In genomic region chr8:120630031-120630430, GRCm38 (mm10) we compare ENCODE assay signal across 23 mouse cellular contexts. TPM values are rescaled to one million over a fixed set of nuclear protein-coding genes. Genes with fewer than 3 reads are reported as not detected.
DNase-seq lines count a peak whose midpoint lies in the region; ATAC-seq lines count a peak whose summit lies in the region.
"Had no signal": no experiment of that assay in that cellular context is flagged by ENCODE, and none has a peak within 500 bp of the region (broad histone marks: within the 10 kb centered on the region; RNA-seq: fewer than 3 reads in every experiment).

No protein-coding gene starts in this region.

- H3K9me3 ChIP-seq in hindbrain, embryonic 10.5 days, result peaks cover 3% of the 10 kb centered on the region; the same call in 1 of the 2 replicates
- H3K9me3 ChIP-seq in hindbrain, embryonic 13.5 days, result no peaks in the 10 kb centered on the region
- H3K9me3 ChIP-seq in lung, embryonic 16.5 days (ENCODE audit: control insufficient read depth, low read length), result peaks cover 3% of the 10 kb centered on the region; the same call in 1 of the 2 replicates
- H3K9me3 ChIP-seq: embryonic facial prominence, embryonic 13.5 days; forebrain, embryonic 12.5 days; heart, embryonic 13.5 days; hindbrain, embryonic 12.5 days had no signal

- H3K4me3 ChIP-seq in hindbrain, embryonic 10.5 days, result no peak overlapping the region
- no peak overlapping the region for H3K4me3 ChIP-seq in hindbrain, embryonic 13.5 days
- no peak overlapping the region for H3K4me3 ChIP-seq in lung, embryonic 16.5 days (ENCODE audit: low read length)
- H3K4me3 ChIP-seq: embryonic facial prominence, embryonic 13.5 days; forebrain, embryonic 12.5 days; heart, embryonic 13.5 days; hindbrain, embryonic 12.5 days had no signal

- H3K36me3 ChIP-seq in hindbrain, embryonic 10.5 days, result no peaks in the 10 kb centered on the region
- H3K36me3 ChIP-seq in hindbrain, embryonic 13.5 days, result no peaks in the 10 kb centered on the region
- H3K36me3 ChIP-seq in lung, embryonic 16.5 days (ENCODE audit: control insufficient read depth, insufficient read depth, low read length), result no peaks in the 10 kb centered on the region
- H3K36me3 ChIP-seq: embryonic facial prominence, embryonic 13.5 days; forebrain, embryonic 12.5 days; heart, embryonic 13.5 days; hindbrain, embryonic 12.5 days had no signal

- H3K27me3 ChIP-seq in hindbrain, embryonic 10.5 days (ENCODE audit: insufficient read depth, poor library complexity, severe bottlenecking), result peaks cover 49% of the 10 kb centered on the region
- peaks cover 39% of the 10 kb centered on the region for H3K27me3 ChIP-seq in hindbrain, embryonic 13.5 days
- peaks cover 6% of the 10 kb centered on the region; the same call in 1 of the 2 replicates for H3K27me3 ChIP-seq in lung, embryonic 16.5 days (ENCODE audit: control insufficient read depth, insufficient read depth, low read depth, low read length)

- peak overlapping the region; percentile 2; the same call in 1 of the 2 replicates for H3K27ac ChIP-seq in hindbrain, embryonic 10.5 days
- H3K27ac ChIP-seq in hindbrain, embryonic 13.5 days, result no peak overlapping the region
- H3K27ac ChIP-seq in lung, embryonic 16.5 days (ENCODE audit: low read length), result peak overlapping the region; percentile 15
- H3K27ac ChIP-seq: embryonic facial prominence, embryonic 13.5 days; forebrain, embryonic 12.5 days; heart, embryonic 13.5 days; hindbrain, embryonic 12.5 days; hindbrain, postnatal 0 days had no signal

- ATAC-seq in hindbrain, embryonic 13.5 days (ENCODE audit: low FRiP score), result no peak
- ATAC-seq in lung, embryonic 16.5 days (ENCODE audit: low read depth), result peak; percentile 50
- ATAC-seq: activated CD4-positive, CD25-positive, alpha-beta regulatory T cell, adult 4 months; forebrain, embryonic 16.5 days; hindbrain, postnatal 0 days had no signal

- H3K4me2 ChIP-seq in hindbrain, embryonic 13.5 days, result no peak overlapping the region
- H3K4me2 ChIP-seq in lung, embryonic 16.5 days (ENCODE audit: low read depth, low read length), result no peak overlapping the region
- H3K4me2 ChIP-seq: embryonic facial prominence, embryonic 13.5 days; forebrain, embryonic 12.5 days; heart, embryonic 13.5 days; hindbrain, embryonic 12.5 days had no signal

- peaks cover 42% of the 10 kb centered on the region for H3K4me1 ChIP-seq in hindbrain, embryonic 10.5 days (replicated peaks)
- H3K4me1 ChIP-seq in hindbrain, embryonic 13.5 days (replicated peaks), result peaks cover 20% of the 10 kb centered on the region
- peaks cover 6% of the 10 kb centered on the region for H3K4me1 ChIP-seq in lung, embryonic 16.5 days (replicated peaks; ENCODE audit: control insufficient read depth, insufficient read depth, low read length)

- no peak for DNase-seq in hindbrain, embryonic 10.5 days (ENCODE audit: low spot score)
- no peak for DNase-seq in lung, postnatal 36 days
- DNase-seq in ZHBTc4 (ENCODE audit: low read depth, low spot score), result peak; percentile 54
- no peak for DNase-seq in left cerebral cortex, adult 8-10 months (ENCODE audit: low spot score in 2 of 2)
- DNase-seq in urinary bladder, postnatal 14 days (ENCODE audit: low spot score), result no peak
- DNase-seq: adrenal gland, postnatal 14 days; cerebellum, adult 11-12 months; cerebellum, adult 9-11 months; cerebellum, postnatal 36 days; gastrocnemius, postnatal 14 days; heart, postnatal 36 days had no signal

- WGBS in hindbrain, embryonic 10.5 days, result 37% methylated on average over 5 of the region's 5 CpGs
- 45% methylated on average over 5 of the region's 5 CpGs for WGBS in hindbrain, embryonic 13.5 days
- 25% methylated on average over 5 of the region's 5 CpGs for WGBS in lung, embryonic 16.5 days

- no peak overlapping the region for H3K9ac ChIP-seq in hindbrain, embryonic 13.5 days
- no peak overlapping the region for H3K9ac ChIP-seq in lung, embryonic 16.5 days (ENCODE audit: low read length)
- H3K9ac ChIP-seq: embryonic facial prominence, embryonic 13.5 days; forebrain, embryonic 12.5 days; heart, embryonic 13.5 days; hindbrain, embryonic 12.5 days had no signal

RNA-seq across cellular contexts. Expression of gene 1190005I06Rik, which starts 17.4 kb away (rescaled TPM):
- polyA plus RNA-seq in hindbrain, embryonic 10.5 days (2016; fragmentation: Nextera tagmentation; extraction: Ambion mirVana), result 2.8 and 4.7 TPM in 2 replicates
- polyA plus RNA-seq in hindbrain, embryonic 13.5 days (2015; fragmentation: Nextera tagmentation; extraction: Ambion mirVana), result 8.9 and 11.0 TPM in 2 replicates
- 4.5 and 5.4 TPM in 2 replicates for polyA plus RNA-seq in lung, embryonic 16.5 days (2015; fragmentation: Nextera tagmentation; extraction: Ambion mirVana)
- total RNA-seq in left cerebral cortex, adult 8-10 months (2022), result 10 to 100 TPM; 11.8 to 16.6 (median 14.4) TPM
- polyA plus RNA-seq: activated CD4-positive, CD25-positive, alpha-beta regulatory T cell, adult 4 months had no signal

RNA-seq across cellular contexts. Expression of gene Gm27021, which starts 37.8 kb away (rescaled TPM):
- polyA plus RNA-seq in hindbrain, embryonic 10.5 days (2016; fragmentation: Nextera tagmentation; extraction: Ambion mirVana), result 3.2 and 4.0 TPM in 2 replicates
- 5.2 and 6.0 TPM in 2 replicates for polyA plus RNA-seq in hindbrain, embryonic 13.5 days (2015; fragmentation: Nextera tagmentation; extraction: Ambion mirVana)
- polyA plus RNA-seq in lung, embryonic 16.5 days (2015; fragmentation: Nextera tagmentation; extraction: Ambion mirVana), result 2.5 and 3.2 TPM in 2 replicates
- total RNA-seq in left cerebral cortex, adult 8-10 months (2022), result 1 to 10 TPM in 1 of 4 experiments, under 1 TPM in 1, not detected in 2; 0.62 to 1.2 TPM
- total RNA-seq: adrenal gland, adult 18-20 months; adrenal gland, postnatal 14 days; gastrocnemius, adult 18-20 months; gastrocnemius, postnatal 14 days; heart, adult 8-10 months had no signal
- polyA plus RNA-seq: activated CD4-positive, CD25-positive, alpha-beta regulatory T cell, adult 4 months had no signal

RNA-seq across cellular contexts. Expression of gene Cox4i1, which starts 38.0 kb away (rescaled TPM):
- polyA plus RNA-seq in hindbrain, embryonic 10.5 days (2016; fragmentation: Nextera tagmentation; extraction: Ambion mirVana), result 921 and 1,059 TPM in 2 replicates
- 1,116 and 1,159 TPM in 2 replicates for polyA plus RNA-seq in hindbrain, embryonic 13.5 days (2015; fragmentation: Nextera tagmentation; extraction: Ambion mirVana)
- polyA plus RNA-seq in lung, embryonic 16.5 days (2015; fragmentation: Nextera tagmentation; extraction: Ambion mirVana), result 1,058 and 1,114 TPM in 2 replicates
- 1,000 to 10,000 TPM; 1,070 to 1,158 (median 1,126) TPM for total RNA-seq in left cerebral cortex, adult 8-10 months (2022)

RNA-seq across cellular contexts. Expression of gene Emc8, which starts 38.3 kb away (rescaled TPM):
- polyA plus RNA-seq in hindbrain, embryonic 10.5 days (2016; fragmentation: Nextera tagmentation; extraction: Ambion mirVana), result 312 and 362 TPM in 2 replicates
- polyA plus RNA-seq in hindbrain, embryonic 13.5 days (2015; fragmentation: Nextera tagmentation; extraction: Ambion mirVana), result 135 and 150 TPM in 2 replicates
- polyA plus RNA-seq in lung, embryonic 16.5 days (2015; fragmentation: Nextera tagmentation; extraction: Ambion mirVana), result 237 and 248 TPM in 2 replicates
- total RNA-seq in left cerebral cortex, adult 8-10 months (2022), result 10 to 100 TPM; 60.5 to 72.0 (median 69.4) TPM

RNA-seq across cellular contexts. Expression of gene Gins2, which starts 40.9 kb away (rescaled TPM):
- polyA plus RNA-seq in hindbrain, embryonic 10.5 days (2016; fragmentation: Nextera tagmentation; extraction: Ambion mirVana), result 138 and 165 TPM in 2 replicates
- 23.1 and 24.5 TPM in 2 replicates for polyA plus RNA-seq in hindbrain, embryonic 13.5 days (2015; fragmentation: Nextera tagmentation; extraction: Ambion mirVana)
- polyA plus RNA-seq in lung, embryonic 16.5 days (2015; fragmentation: Nextera tagmentation; extraction: Ambion mirVana), result 90.8 and 99.5 TPM in 2 replicates
- 1 to 10 TPM; 1.1 to 3.3 (median 2.5) TPM for total RNA-seq in left cerebral cortex, adult 8-10 months (2022)
